Mouse (Mus musculus) subcutaneous adipose tissue, adult 2 months (tissue): Measurements from ENCODE around the gene Pald1. TPM values are rescaled to one million over a fixed set of nuclear protein-coding genes. Genes with fewer than 3 reads are reported as not detected.

ENCODE experiments used
- polyA plus RNA-seq: library from polyadenylated mRNA; depleted of rRNA; stranded (reverse); fragments of >200 nt; gene quantifications from 2 replicates; pipeline ENCODE4 v1.2.3, GENCODE M21; 2012; ENCODE audit warnings: low replicate concordance; rRNA removed

Pald1 gene
- polyA plus RNA-seq, result 25.7 and 33.8 TPM in 2 replicates

GRCm38 (mm10) chr10:61383021-61383714 lies at the start of gene Pald1:
Pald1 (minus strand) TSS chr10:61383530.

GRCm38 (mm10) chr10:61417672-61418071 lies 34.3 kb upstream of the Pald1 start, which contains the start of gene Nodal:
Nodal (plus strand) TSS chr10:61417972.

GRCm38 (mm10) chr10:61297477-61297876 lies 85.9 kb downstream of the Pald1 start, which contains the start of gene Prf1:
Prf1 (plus strand) TSS chr10:61297833.

GRCm38 (mm10) chr10:61273081-61273843 lies 110.1 kb downstream of the Pald1 start, which contains the start of gene Adamts14:
Adamts14 (minus strand) TSS chr10:61273438.

Other genes starting within 250 kb of the Pald1 start
- 59.4 and 69.0 TPM in 2 replicates for gene Sgpl1, start 235.8 kb downstream of the Pald1 start, polyA plus RNA-seq
- 0.39 and 1.2 TPM in 2 replicates for gene Tbata, start 211.6 kb downstream of the Pald1 start, polyA plus RNA-seq
- 3.8 and 8.9 TPM in 2 replicates for gene Adamts14, start 110.1 kb downstream of the Pald1 start, polyA plus RNA-seq
- gene Prf1, start 85.7 kb downstream of the Pald1 start, polyA plus RNA-seq, result 1.3 and 7.2 TPM in 2 replicates
- 0.10 TPM in 1 of 2 replicates, not detected in the other for gene Nodal, start 34.4 kb upstream of the Pald1 start, polyA plus RNA-seq
- gene Eif4ebp2, start 69.1 kb upstream of the Pald1 start, polyA plus RNA-seq, result 90.3 and 105 TPM in 2 replicates
- 9.5 and 10.3 TPM in 2 replicates for gene Lrrc20, start 92.3 kb upstream of the Pald1 start, polyA plus RNA-seq
- 0.17 and 0.24 TPM in 2 replicates for gene Npffr1, start 212.0 kb upstream of the Pald1 start, polyA plus RNA-seq